Mouse (Mus musculus) forebrain, embryonic 16.5 days (tissue): ENCODE data around the gene Tmcc2. TPM values are rescaled to one million over a fixed set of nuclear protein-coding genes. Genes with fewer than 3 reads are reported as not detected.

Source experiments
- ATAC-seq: fragments of 200-750 bp; cut with Nextera tagmentation; 2 replicates; pipeline ENCODE4 v1.8.0; 2017; ENCODE audit warnings: mild to moderate bottlenecking, moderate library complexity
- H3K27ac ChIP-seq: fragments of 300-500 bp; sonication (generic); 2 replicates; pipeline ENCODE4 v1.5.1; 2014; ENCODE audit warnings: low read length, control low read depth
- H3K27me3 ChIP-seq: fragments of 300-500 bp; sonication (generic); replicated peaks from 2 replicates; pipeline ENCODE4 v1.6.1; 2014; ENCODE audit warnings: low read length; ENCODE audit not compliant: control insufficient read depth, insufficient read depth
- H3K36me3 ChIP-seq: fragments of 300-500 bp; sonication (generic); 2 replicates; pipeline ENCODE4 v1.6.1; 2014; ENCODE audit not compliant: control insufficient read depth, insufficient read depth
- H3K4me1 ChIP-seq: fragments of 300-500 bp; sonication (generic); replicated peaks from 2 replicates; pipeline ENCODE4 v1.6.1; 2014; ENCODE audit warnings: low read length; ENCODE audit not compliant: control insufficient read depth, insufficient read depth
- H3K4me2 ChIP-seq: fragments of 300-500 bp; sonication (generic); 2 replicates; pipeline ENCODE4 v1.6.1; 2014; ENCODE audit warnings: mild to moderate bottlenecking, low read length, control low read depth
- H3K4me3 ChIP-seq: fragments of 300-500 bp; sonication (generic); replicated peaks from 2 replicates; pipeline ENCODE4 v1.5.1; 2014; ENCODE audit warnings: mild to moderate bottlenecking, low read length, control low read depth
- H3K9ac ChIP-seq: fragments of 300-500 bp; sonication (generic); replicated peaks from 2 replicates; pipeline ENCODE4 v1.6.1; 2014; ENCODE audit warnings: low read depth, low read length, control low read depth
- H3K9me3 ChIP-seq: fragments of 300-500 bp; sonication (generic); 2 replicates; pipeline ENCODE4 v1.6.1; 2016; ENCODE audit warnings: low read length; ENCODE audit not compliant: control insufficient read depth
- WGBS: fragments of 180-500 bp; shearing (Covaris S2); extraction: QIAGEN DNeasy Blood & Tissue Kit; methylation state at CpG from one replicate; pipeline ENCODE4 v1.1.7; 2014; 5-methylcytosine and 5-hydroxymethylcytosine counted together
- polyA plus RNA-seq: library from polyadenylated mRNA; unstranded; fragments of >200 nt; fragmentation: Nextera tagmentation; extraction: Ambion mirVana; gene quantifications from 2 replicates; pipeline ENCODE4 v1.2.1, GENCODE M21; 2015

Gene Tmcc2
- 30.4 and 34.9 TPM in 2 replicates for polyA plus RNA-seq

GRCm38 (mm10) chr1:132390691-132391579 is at the start of gene Tmcc2:
Gene Tmcc2, minus strand, starts transcription at chr1:132391281.
- Histone ChIP-seq H3K4me3 (peak within 1 kb of the TSS; percentile 81), H3K27ac (peak within 1 kb of the TSS; percentile 84), H3K4me2 (peak within 1 kb of the TSS; percentile 91), H3K36me3 (no peaks in the 10 kb centered on the region), H3K9me3 (no peaks in the 10 kb centered on the region), H3K9ac (peak within 1 kb of the TSS; percentile 97), H3K27me3 (no peaks in the 10 kb centered on the region), H3K4me1 (peaks cover 50% of the 10 kb centered on the region)
- ATAC-seq: peak; percentile 14
- under 1% methylated on average over 40 of the region's 50 CpGs for WGBS

DNA sequence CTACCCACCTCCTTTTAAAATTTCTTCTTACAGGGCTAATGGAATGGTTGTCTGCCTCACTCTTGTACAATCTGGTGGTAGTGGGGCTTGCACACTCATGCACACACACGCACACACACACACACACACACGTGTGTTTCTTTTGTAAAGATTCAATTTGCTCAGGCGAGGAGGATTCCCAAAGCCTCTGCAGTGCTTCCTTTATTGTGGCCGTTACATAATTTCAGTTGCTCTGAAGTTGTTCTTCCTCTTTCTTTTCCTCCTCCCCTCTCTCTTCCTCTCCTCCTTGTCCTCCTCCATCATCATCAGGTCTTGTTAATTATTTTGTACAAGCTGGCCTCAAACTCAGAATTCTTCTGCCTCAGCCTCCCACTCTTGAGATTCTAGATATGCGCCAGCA is 46.3 kb upstream of the Tmcc2 start:
- ATAC-seq: no peak
- no peak overlapping the region for H3K27ac ChIP-seq
- WGBS: 87% methylated on average over 5 of the region's 5 CpGs
- peaks cover 10% of the 10 kb centered on the region; the same call in 1 of the 2 replicates for H3K36me3 ChIP-seq
- H3K9ac ChIP-seq: no peak overlapping the region
- H3K27me3 ChIP-seq: no peaks in the 10 kb centered on the region
- peaks cover 9% of the 10 kb centered on the region for H3K4me1 ChIP-seq
- no peak overlapping the region for H3K4me3 ChIP-seq
- H3K4me2 ChIP-seq: no peak overlapping the region
- no peaks in the 10 kb centered on the region for H3K9me3 ChIP-seq

- no peak overlapping the region for H3K4me2 ChIP-seq
- no peak for ATAC-seq
- 82% methylated on average over 1 of the region's 1 CpGs for WGBS
- H3K36me3 ChIP-seq: peaks cover 10% of the 10 kb centered on the region; the same call in 1 of the 2 replicates
- H3K9me3 ChIP-seq: no peaks in the 10 kb centered on the region
- H3K4me1 ChIP-seq: peaks cover 12% of the 10 kb centered on the region
- H3K27ac ChIP-seq: no peak overlapping the region
- no peak overlapping the region for H3K9ac ChIP-seq
- no peaks in the 10 kb centered on the region for H3K27me3 ChIP-seq
- H3K4me3 ChIP-seq: no peak overlapping the region
These were observed 45.9 kb upstream of the Tmcc2 start for GRCm38 (mm10) chr1:132436960-132437359.

DNA sequence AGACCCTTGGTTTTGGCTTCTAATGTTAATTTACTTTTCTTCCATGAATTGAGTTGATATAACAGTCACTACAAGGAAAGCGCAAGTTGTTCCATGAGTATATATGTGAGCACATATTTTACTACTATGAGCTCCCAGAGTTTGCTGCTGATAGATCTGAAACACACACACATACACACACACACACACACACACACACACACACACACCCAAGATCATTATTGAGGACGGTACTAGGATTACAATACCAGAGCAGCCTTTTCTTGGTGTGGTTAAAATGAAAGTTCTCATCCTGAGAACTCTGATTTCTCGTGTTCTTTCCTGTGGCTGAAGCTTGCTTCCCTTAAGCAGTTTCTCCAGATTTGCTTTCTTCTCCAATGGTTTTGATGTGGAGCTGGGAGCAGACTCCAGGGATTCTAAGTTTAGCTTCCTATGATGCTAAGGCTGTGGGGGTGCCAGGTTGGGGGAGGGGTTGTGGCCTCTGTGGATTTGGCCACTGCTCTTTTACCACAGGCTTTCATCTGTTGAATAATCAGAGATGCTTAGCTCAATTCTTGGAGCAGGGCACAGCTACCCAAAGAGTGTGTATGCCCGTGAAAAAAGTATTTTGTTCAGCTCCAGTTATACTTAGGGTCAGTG is 45.4 kb upstream of the Tmcc2 start:
- Histone ChIP-seq H3K4me2 (no peak overlapping the region), H3K27ac (no peak overlapping the region), H3K36me3 (peaks cover 10% of the 10 kb centered on the region; the same call in 1 of the 2 replicates), H3K4me1 (peaks cover 17% of the 10 kb centered on the region), H3K4me3 (no peak overlapping the region), H3K9ac (no peak overlapping the region), H3K9me3 (no peaks in the 10 kb centered on the region), H3K27me3 (no peaks in the 10 kb centered on the region)
- no peak for ATAC-seq
- WGBS: 67% methylated on average over 4 of the region's 4 CpGs

GRCm38 (mm10) chr1:132434032-132434431 is 43.0 kb upstream of the Tmcc2 start:
- 90% methylated on average over 12 of the region's 12 CpGs for WGBS
- Histone ChIP-seq H3K4me2 (no peak overlapping the region), H3K36me3 (peaks cover 5% of the 10 kb centered on the region; the same call in 1 of the 2 replicates), H3K9ac (no peak overlapping the region), H3K4me1 (peaks cover 29% of the 10 kb centered on the region), H3K27me3 (no peaks in the 10 kb centered on the region), H3K9me3 (no peaks in the 10 kb centered on the region), H3K4me3 (no peak overlapping the region), H3K27ac (no peak overlapping the region)
- ATAC-seq: no peak

- Histone ChIP-seq H3K9me3 (no peaks in the 10 kb centered on the region), H3K9ac (no peak overlapping the region), H3K27ac (no peak overlapping the region), H3K4me3 (no peak overlapping the region), H3K27me3 (no peaks in the 10 kb centered on the region), H3K4me2 (no peak overlapping the region), H3K36me3 (peaks cover 5% of the 10 kb centered on the region; the same call in 1 of the 2 replicates), H3K4me1 (peaks cover 29% of the 10 kb centered on the region)
- 55% methylated on average over 5 of the region's 5 CpGs for WGBS
- ATAC-seq: no peak
These were observed 42.3 kb upstream of the Tmcc2 start for GRCm38 (mm10) chr1:132433349-132433748.

DNA sequence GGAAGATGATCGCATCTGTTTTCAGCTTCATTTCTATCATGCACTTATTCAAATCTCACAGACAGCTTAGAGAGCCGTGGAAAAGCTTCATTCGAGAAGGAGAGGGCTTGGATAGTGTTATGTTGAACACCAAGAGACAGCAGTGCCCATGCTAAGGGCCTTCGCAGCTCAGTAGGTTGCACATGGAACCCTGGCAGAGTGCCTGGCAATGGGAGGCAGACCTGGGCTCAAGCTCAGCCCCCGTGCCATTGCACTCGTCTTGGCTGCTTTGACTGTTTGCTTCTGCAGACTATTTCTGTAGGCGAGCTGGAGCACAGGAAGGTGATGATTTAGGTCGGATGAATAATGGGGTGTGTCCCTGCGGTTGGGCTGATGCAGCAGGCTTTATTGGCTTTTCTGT is 40.6 kb upstream of the Tmcc2 start:
- WGBS: 54% methylated on average over 9 of the region's 9 CpGs
- peak; percentile 49 for ATAC-seq

DNA sequence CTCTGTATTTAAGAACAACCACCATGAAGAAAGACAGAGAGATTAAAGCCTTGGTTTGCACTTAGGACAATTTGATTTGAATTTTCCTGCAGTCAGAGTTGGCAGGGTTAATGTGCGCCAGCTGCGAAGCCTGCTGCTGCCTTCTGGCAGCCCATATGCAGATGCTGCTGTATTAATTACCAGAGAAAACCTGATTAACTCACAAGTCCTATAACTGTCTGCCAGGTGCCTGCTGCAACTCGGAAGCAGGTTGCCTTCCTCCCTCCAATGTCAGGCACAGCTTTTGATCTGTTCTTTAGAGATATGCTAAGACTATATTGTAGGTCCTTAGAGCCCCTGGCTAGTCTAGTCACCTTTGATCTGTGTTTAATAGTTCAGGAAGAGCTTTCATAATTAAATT is 39.7 kb upstream of the Tmcc2 start:
- 25% methylated on average over 3 of the region's 3 CpGs for WGBS
- peak; percentile 66 for ATAC-seq
- no peak overlapping the region for H3K4me3 ChIP-seq
- H3K9ac ChIP-seq: no peak overlapping the region
- no peaks in the 10 kb centered on the region for H3K27me3 ChIP-seq
- H3K9me3 ChIP-seq: no peaks in the 10 kb centered on the region
- H3K36me3 ChIP-seq: peaks cover 5% of the 10 kb centered on the region; the same call in 1 of the 2 replicates
- H3K4me2 ChIP-seq: no peak overlapping the region
- H3K27ac ChIP-seq: peak overlapping the region; percentile 55
- H3K4me1 ChIP-seq: peaks cover 29% of the 10 kb centered on the region

More for the DNA sequence above, 40.6 kb upstream of the Tmcc2 start:
- no peaks in the 10 kb centered on the region for H3K9me3 ChIP-seq
- H3K4me1 ChIP-seq: peaks cover 29% of the 10 kb centered on the region
- no peak overlapping the region for H3K4me3 ChIP-seq
- H3K27ac ChIP-seq: peak overlapping the region; percentile 55
- H3K9ac ChIP-seq: no peak overlapping the region
- H3K4me2 ChIP-seq: no peak overlapping the region
- peaks cover 5% of the 10 kb centered on the region; the same call in 1 of the 2 replicates for H3K36me3 ChIP-seq
- no peaks in the 10 kb centered on the region for H3K27me3 ChIP-seq

- no peak overlapping the region for H3K9ac ChIP-seq
- H3K4me1 ChIP-seq: peaks cover 12% of the 10 kb centered on the region
- peak; percentile 75 for ATAC-seq
- no peaks in the 10 kb centered on the region for H3K27me3 ChIP-seq
- peak overlapping the region; percentile 45; the same call in 1 of the 2 replicates for H3K27ac ChIP-seq
- H3K4me2 ChIP-seq: no peak overlapping the region
- H3K9me3 ChIP-seq: no peaks in the 10 kb centered on the region
- no peaks in the 10 kb centered on the region for H3K36me3 ChIP-seq
- H3K4me3 ChIP-seq: no peak overlapping the region
These were observed 34.5 kb upstream of the Tmcc2 start for GRCm38 (mm10) chr1:132425600-132425999.
